Mouse (Mus musculus) gastrocnemius, adult 2 months (tissue): Measurements from ENCODE around the gene Myo1b. TPM values are rescaled to one million over a fixed set of nuclear protein-coding genes. Genes with fewer than 3 reads are reported as not detected.
A peak's percentile ranks its signal among the peaks of the same experiment; 100 is the strongest.

Experiments
- DNase-seq: peaks from one replicate; pipeline ENCODE4 v3.0.0; 2022
- H3K27ac ChIP-seq: fragments of 200-600 bp; 2 replicates; pipeline ENCODE4 v1.8.1; 2022; ENCODE audit warnings: mild to moderate bottlenecking
- H3K4me3 ChIP-seq: fragments of 200-600 bp; 2 replicates; pipeline ENCODE4 v1.8.1; 2022; ENCODE audit warnings: mild to moderate bottlenecking, moderate library complexity
- CTCF ChIP-seq: fragments of 200-600 bp; IDR thresholded peaks from 2 replicates; pipeline ENCODE4 v1.8.1; 2022; ENCODE audit warnings: antibody characterized with exemption, mild to moderate bottlenecking, moderate library complexity
- intact Hi-C: fragments of 180-260 bp; cut with DNase I; formaldehyde crosslinking; loops from one replicate; pipeline ENCODE4 v1.15.1; 2025
- total RNA-seq, 2 experiments: library from RNA; stranded (reverse); gene quantifications; 2 replicates each; pipeline ENCODE4 v1.2.3; 2021

Gene Myo1b
- total RNA-seq, 2 experiments from 2014 or later, result 8.8 to 13.1 TPM

GRCm38 (mm10) chr1:51915051-51915575, 758 bp downstream of the Myo1b start:
- intact Hi-C loops, result loop anchor here (5.0 kb wide), 1 partner anchor 128 kb away; no protein-coding TSS in a partner anchor

GRCm38 (mm10) chr1:51914095-51914494, 1.8 kb downstream of the Myo1b start:
- intact Hi-C loops, result no loop called here
- TF ChIP-seq CTCF, result no peak
- H3K27ac ChIP-seq, result peak overlapping the region; percentile 88

More at GRCm38 (mm10) chr1:51915051-51915575, 758 bp downstream of the Myo1b start:
- peak; percentile 81 for DNase-seq
- Histone ChIP-seq H3K27ac (peak overlapping the region; percentile 88), H3K4me3 (peak overlapping the region; percentile 92)
- TF ChIP-seq CTCF, result no peak

GRCm38 (mm10) chr1:51913071-51913814, 2.6 kb downstream of the Myo1b start:
- intact Hi-C loops, result no loop called here
- no peak for TF ChIP-seq CTCF
- DNase-seq, result no peak
- Histone ChIP-seq H3K27ac (peak overlapping the region; percentile 88), H3K4me3 (peak overlapping the region; percentile 92)

More at GRCm38 (mm10) chr1:51914095-51914494, 1.8 kb downstream of the Myo1b start:
- H3K4me3 ChIP-seq, result peak overlapping the region; percentile 92
- no peak for DNase-seq

GRCm38 (mm10) chr1:51911331-51911730, 4.5 kb downstream of the Myo1b start:
- no peak for TF ChIP-seq CTCF
- Histone ChIP-seq H3K4me3 (no peak overlapping the region), H3K27ac (peak overlapping the region; percentile 35; the same call in 1 of the 2 replicates)
- no peak for DNase-seq
- intact Hi-C loops, result no loop called here

GRCm38 (mm10) chr1:51909204-51909603, 6.7 kb downstream of the Myo1b start:
- TF ChIP-seq CTCF, result no peak

GRCm38 (mm10) chr1:51907821-51908220, 8.1 kb downstream of the Myo1b start:
- no peak for TF ChIP-seq CTCF
- no peak for DNase-seq
- intact Hi-C loops, result no loop called here
- 0 out of 2 replicates have a peak overlapping the region, but pooled peaks have one; percentile 24 for H3K27ac ChIP-seq
- H3K4me3 ChIP-seq, result no peak overlapping the region

More at GRCm38 (mm10) chr1:51909204-51909603, 6.7 kb downstream of the Myo1b start:
- DNase-seq, result no peak
- Histone ChIP-seq H3K4me3 (no peak overlapping the region), H3K27ac (peak overlapping the region; percentile 40)
- intact Hi-C loops, result no loop called here

GRCm38 (mm10) chr1:51906206-51906906, 9.5 kb downstream of the Myo1b start:
- intact Hi-C loops, result no loop called here
- no peak for TF ChIP-seq CTCF
- no peak overlapping the region for H3K27ac ChIP-seq
- no peak overlapping the region for H3K4me3 ChIP-seq
- DNase-seq, result no peak

GRCm38 (mm10) chr1:51905073-51905472, 10.8 kb downstream of the Myo1b start:
- DNase-seq, result no peak
- Histone ChIP-seq H3K27ac (no peak overlapping the region), H3K4me3 (no peak overlapping the region)
- TF ChIP-seq CTCF, result no peak
- intact Hi-C loops, result no loop called here

GRCm38 (mm10) chr1:51897160-51897572, 18.7 kb downstream of the Myo1b start:
- DNase-seq, result no peak
- Histone ChIP-seq H3K27ac (no peak overlapping the region), H3K4me3 (no peak overlapping the region)
- no peak for TF ChIP-seq CTCF
- intact Hi-C loops, result no loop called here

GRCm38 (mm10) chr1:51895961-51896360, 19.9 kb downstream of the Myo1b start:
- intact Hi-C loops, result no loop called here
- Histone ChIP-seq H3K4me3 (no peak overlapping the region), H3K27ac (no peak overlapping the region; the same call in 1 of the 2 replicates)
- TF ChIP-seq CTCF, result no peak
- DNase-seq, result no peak

- TF ChIP-seq CTCF, result no peak
- intact Hi-C loops, result no loop called here
- Histone ChIP-seq H3K27ac (no peak overlapping the region), H3K4me3 (no peak overlapping the region)
- no peak for DNase-seq
Measured at GRCm38 (mm10) chr1:51894721-51895120, 21.1 kb downstream of the Myo1b start.

- H3K4me3 ChIP-seq, result peak overlapping the region; percentile 36
- DNase-seq, result no peak
- intact Hi-C loops, result no loop called here
- no peak for TF ChIP-seq CTCF
- H3K27ac ChIP-seq, result peak overlapping the region; percentile 66
Measured at GRCm38 (mm10) chr1:51893521-51894355, 22.1 kb downstream of the Myo1b start.
